In the genomic region with DNA sequence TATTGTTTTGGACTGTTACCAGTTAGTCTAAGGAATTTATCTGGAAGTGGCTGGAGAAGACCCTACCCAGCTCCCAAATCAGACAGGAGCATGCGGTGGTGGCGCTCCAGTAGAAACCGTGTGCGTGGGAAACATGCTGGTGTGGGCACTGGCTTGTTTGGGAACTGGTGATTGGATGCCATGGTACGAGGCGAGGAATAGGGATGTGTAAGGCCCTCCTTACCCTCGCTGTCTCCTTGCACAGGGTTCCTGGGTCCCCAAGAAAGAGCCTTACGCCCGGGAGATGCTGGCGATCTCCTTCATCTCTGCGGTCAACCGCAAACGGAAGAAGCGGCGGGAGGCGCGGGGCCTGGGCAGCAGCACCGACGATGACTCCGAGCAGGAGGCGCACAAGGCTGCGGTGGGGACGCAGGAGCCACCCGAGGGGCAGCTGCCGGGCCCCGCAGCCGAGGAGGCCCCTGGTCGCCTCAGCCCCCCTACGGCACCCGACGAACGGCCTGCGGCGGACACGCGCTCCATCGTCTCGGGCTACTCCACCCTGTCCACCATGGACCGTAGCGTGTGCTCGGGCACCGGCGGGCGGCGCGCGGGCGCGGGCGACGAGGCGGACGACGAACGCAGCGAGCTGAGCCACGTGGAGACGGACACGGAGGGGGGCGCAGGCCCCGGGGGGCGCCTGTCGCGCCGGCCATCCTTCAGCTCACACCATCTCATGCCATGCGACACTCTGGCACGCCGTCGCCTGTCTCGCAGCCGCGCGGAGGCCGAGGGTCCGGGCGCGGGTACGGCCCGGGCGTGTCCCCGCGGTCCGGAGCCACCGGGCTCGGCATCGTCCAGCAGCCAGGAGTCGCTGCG, we compare ENCODE assay signal across 9 mouse cellular contexts. TPM values are rescaled to one million over a fixed set of nuclear protein-coding genes. Genes with fewer than 3 reads are reported as not detected.
DNase-seq lines count a peak whose midpoint lies in the region; ATAC-seq and TF ChIP-seq lines count a peak whose summit lies in the region.
"Had no signal": no experiment of that assay in that cellular context is flagged by ENCODE, and none has a peak within 500 bp of the region (broad histone marks: within the 10 kb centered on the region; RNA-seq: fewer than 3 reads in every experiment).

Gene 4933428G20Rik, minus strand, starts transcription at position 476 of the 855 bp plus-strand sequence.

- no peak for DNase-seq in liver, embryonic 11.5 days (ENCODE audit: low spot score)
- DNase-seq in liver = no peak
- DNase-seq in ovary, adult 18-20 months (ENCODE audit: low spot score) = no peak
- DNase-seq in lung, postnatal 36 days = no peak
- DNase-seq: kidney, postnatal 25 days had no signal

- peaks cover 19% of the 10 kb centered on the region for H3K27me3 ChIP-seq in liver, embryonic 11.5 days (replicated peaks; ENCODE audit: control insufficient read depth, insufficient read depth, low read length)
- H3K27me3 ChIP-seq in forebrain, embryonic 12.5 days = peaks cover 66% of the 10 kb centered on the region
- peaks cover 21% of the 10 kb centered on the region; the same call in 1 of the 2 replicates for H3K27me3 ChIP-seq in intestine, postnatal 0 days (replicated peaks; ENCODE audit: control insufficient read depth, insufficient read depth, low read length)
- H3K27me3 ChIP-seq in neural tube, embryonic 14.5 days (ENCODE audit: control insufficient read depth, insufficient read depth, low read length) = peaks cover 22% of the 10 kb centered on the region

- peak within 1 kb of the TSS; percentile 20; the same call in 1 of the 2 replicates for H3K4me3 ChIP-seq in liver, embryonic 11.5 days (ENCODE audit: low read depth, low read length)
- H3K4me3 ChIP-seq in forebrain, embryonic 12.5 days (replicated peaks) = peak within 1 kb of the TSS; percentile 48
- peak within 1 kb of the TSS; percentile 32 for H3K4me3 ChIP-seq in intestine, postnatal 0 days (ENCODE audit: low read depth, low read length)
- peak within 1 kb of the TSS; percentile 29 for H3K4me3 ChIP-seq in neural tube, embryonic 14.5 days (ENCODE audit: low read depth, low read length)

- peak within 1 kb of the TSS; percentile 58 for H3K4me2 ChIP-seq in liver, embryonic 11.5 days
- H3K4me2 ChIP-seq in forebrain, embryonic 12.5 days = peak within 1 kb of the TSS; percentile 77
- H3K4me2 ChIP-seq in intestine, postnatal 0 days (replicated peaks; ENCODE audit: low read depth) = peak within 1 kb of the TSS; percentile 59
- peak within 1 kb of the TSS; percentile 46 for H3K4me2 ChIP-seq in neural tube, embryonic 14.5 days (ENCODE audit: low read depth, low read length)

- H3K4me1 ChIP-seq in liver, embryonic 11.5 days (replicated peaks; ENCODE audit: control insufficient read depth, insufficient read depth, low read length) = peaks cover 6% of the 10 kb centered on the region; the same call in 1 of the 2 replicates
- H3K4me1 ChIP-seq in forebrain, embryonic 12.5 days = peaks cover 22% of the 10 kb centered on the region
- no peaks in the 10 kb centered on the region; the same call in 1 of the 2 replicates for H3K4me1 ChIP-seq in intestine, postnatal 0 days (replicated peaks; ENCODE audit: control insufficient read depth, insufficient read depth, low read length)
- H3K4me1 ChIP-seq in neural tube, embryonic 14.5 days (ENCODE audit: control insufficient read depth, insufficient read depth, low read length) = peaks cover 6% of the 10 kb centered on the region; the same call in 1 of the 2 replicates

- no peak for TF ChIP-seq CTCF in intestine, postnatal 0 days (IDR thresholded peaks at IDR 0.05; ENCODE audit: low read depth)

- no peak within 1 kb of the TSS for H3K27ac ChIP-seq in liver, embryonic 11.5 days (ENCODE audit: low read depth, low read length)
- H3K27ac ChIP-seq in forebrain, embryonic 12.5 days = no peak within 1 kb of the TSS
- H3K27ac ChIP-seq in intestine, postnatal 0 days (ENCODE audit: low read depth, low read length) = no peak within 1 kb of the TSS
- H3K27ac ChIP-seq in neural tube, embryonic 14.5 days (ENCODE audit: low read depth, low read length) = no peak within 1 kb of the TSS

- ATAC-seq in liver, embryonic 11.5 days (replicated peaks; ENCODE audit: low FRiP score) = no peak
- ATAC-seq in forebrain, embryonic 12.5 days (ENCODE audit: low FRiP score) = peak; percentile 67
- ATAC-seq in intestine, postnatal 0 days = no peak; the same call in 1 of the 2 replicates
- ATAC-seq in neural tube, embryonic 14.5 days (ENCODE audit: low read depth) = peak; percentile 19; the same call in 1 of the 2 replicates
- no peak for ATAC-seq in activated CD4-positive, CD25-positive, alpha-beta regulatory T cell, adult 4 months

- H3K9me3 ChIP-seq in liver, embryonic 11.5 days (ENCODE audit: control insufficient read depth, low read length) = no peaks in the 10 kb centered on the region
- H3K9me3 ChIP-seq in forebrain, embryonic 12.5 days = no peaks in the 10 kb centered on the region
- no peaks in the 10 kb centered on the region for H3K9me3 ChIP-seq in intestine, postnatal 0 days (ENCODE audit: control insufficient read depth)
- H3K9me3 ChIP-seq in neural tube, embryonic 14.5 days (ENCODE audit: control insufficient read depth, low read length) = no peaks in the 10 kb centered on the region

- peaks cover 32% of the 10 kb centered on the region for H3K36me3 ChIP-seq in liver, embryonic 11.5 days (ENCODE audit: control insufficient read depth, insufficient read depth, low read length)
- no peaks in the 10 kb centered on the region for H3K36me3 ChIP-seq in forebrain, embryonic 12.5 days (replicated peaks)
- peaks cover 20% of the 10 kb centered on the region; the same call in 1 of the 2 replicates for H3K36me3 ChIP-seq in intestine, postnatal 0 days (ENCODE audit: control insufficient read depth, insufficient read depth)
- H3K36me3 ChIP-seq in neural tube, embryonic 14.5 days (ENCODE audit: control insufficient read depth, insufficient read depth, low read length) = peaks cover 4% of the 10 kb centered on the region; the same call in 1 of the 2 replicates

- whole genome bisulfite sequencing in liver, embryonic 11.5 days = 41% methylated on average over 86 of the region's 88 CpGs
- WGBS in forebrain, embryonic 12.5 days = 7% methylated on average over 73 of the region's 88 CpGs
- 29% methylated on average over 87 of the region's 88 CpGs for WGBS in intestine, postnatal 0 days
- 6% methylated on average over 83 of the region's 88 CpGs for WGBS in neural tube, embryonic 14.5 days

- no peak within 1 kb of the TSS for H3K9ac ChIP-seq in liver, embryonic 11.5 days (ENCODE audit: low read depth, low read length)
- peak within 1 kb of the TSS; percentile 44 for H3K9ac ChIP-seq in forebrain, embryonic 12.5 days
- H3K9ac ChIP-seq in intestine, postnatal 0 days (ENCODE audit: low read depth, low read length) = peak within 1 kb of the TSS; percentile 7; the same call in 1 of the 2 replicates
- H3K9ac ChIP-seq in neural tube, embryonic 14.5 days (replicated peaks; ENCODE audit: low read depth, low read length) = peak within 1 kb of the TSS; percentile 28; the same call in 1 of the 2 replicates

RNA-seq across cellular contexts. Expression of gene 4933428G20Rik, which starts in this region (rescaled TPM):
- 0.21 and 0.44 TPM in 2 replicates for polyA plus RNA-seq in liver, embryonic 11.5 days (2014; fragmentation: Nextera tagmentation; extraction: Ambion mirVana)
- 0.50 and 0.79 TPM in 2 replicates for polyA plus RNA-seq in forebrain, embryonic 12.5 days (2016; fragmentation: Nextera tagmentation; extraction: Ambion mirVana)
- polyA plus RNA-seq in intestine, postnatal 0 days (2015; fragmentation: Nextera tagmentation; extraction: Ambion mirVana) = 0.10 and 0.21 TPM in 2 replicates
- 0.26 and 0.33 TPM in 2 replicates for polyA plus RNA-seq in neural tube, embryonic 14.5 days (2014; fragmentation: Nextera tagmentation; extraction: Ambion mirVana)
- polyA plus RNA-seq in activated CD4-positive, CD25-positive, alpha-beta regulatory T cell, adult 4 months (2017; shearing (Covaris generic)) = not detected

Comparison
In these comparisons a context has a peak if more than half of its experiments do, and no peak if none do; other contexts are left out.
1. Peak in ATAC-seq, H3K4me3 ChIP-seq, H3K9ac ChIP-seq and H3K4me2 ChIP-seq in forebrain, embryonic 12.5 days; RNA of the gene not detected or under 1 TPM.
2. Peak in ATAC-seq, H3K4me3 ChIP-seq, H3K9ac ChIP-seq and H3K4me2 ChIP-seq in neural tube, embryonic 14.5 days; RNA of the gene not detected or under 1 TPM.